Mouse (Mus musculus): Measurements from ENCODE around the gene Tpcn2. TPM values are rescaled to one million over a fixed set of nuclear protein-coding genes. Genes with fewer than 3 reads are reported as not detected.
A peak's percentile ranks its signal among the peaks of the same experiment; 100 is the strongest.

The Tpcn2 gene
- 10 to 100 TPM in 1 of 2 experiments, 1 to 10 TPM in 1; 9.4 to 11.7 TPM for total RNA-seq (2021)
- long read RNA-seq, experiment 1, partial matches to known transcripts = 0 of 3 reads
- long read RNA-seq, experiment 1, other reads (novel, unspliced or antisense) = 3 of 3 reads
- long read RNA-seq, experiment 2, partial matches to known transcripts = 0 of 3 reads
- long read RNA-seq, experiment 2, other reads (novel, unspliced or antisense) = 2 of 3 reads

GRCm38 (mm10) chr7:145283487-145284187 lies at the start of gene Tpcn2:
Tpcn2 (minus strand) TSS chr7:145284011.
- peak; percentile 89 to 96 for DNase-seq (ENCODE audit: low spot score in 2 of 2)

- peak in 1 of 2 experiments; percentile 60 for DNase-seq (ENCODE audit: low spot score in 2 of 2)
These were observed 48.7 kb upstream of the Tpcn2 start for GRCm38 (mm10) chr7:145332376-145333041.

- DNase-seq (ENCODE audit: low spot score in 2 of 2) = no peak
These were observed 46.8 kb upstream of the Tpcn2 start for GRCm38 (mm10) chr7:145330641-145331040.

GRCm38 (mm10) chr7:145329982-145330381 lies 46.2 kb upstream of the Tpcn2 start:
- no peak for DNase-seq (ENCODE audit: low spot score in 2 of 2)

- DNase-seq (ENCODE audit: low spot score in 2 of 2) = no peak
These were observed 41.9 kb upstream of the Tpcn2 start for GRCm38 (mm10) chr7:145325697-145326096.

- DNase-seq (ENCODE audit: low spot score in 2 of 2) = no peak
These were observed 39.8 kb upstream of the Tpcn2 start for GRCm38 (mm10) chr7:145323607-145324006.

GRCm38 (mm10) chr7:145319481-145319880 lies 35.7 kb upstream of the Tpcn2 start:
- no peak for DNase-seq (ENCODE audit: low spot score in 2 of 2)

GRCm38 (mm10) chr7:145317522-145317921 lies 33.7 kb upstream of the Tpcn2 start:
- no peak for DNase-seq (ENCODE audit: low spot score in 2 of 2)

- DNase-seq (ENCODE audit: low spot score in 2 of 2) = no peak
These were observed 31.1 kb upstream of the Tpcn2 start, which contains the start of gene Mrgprd for GRCm38 (mm10) chr7:145314785-145315411. Mrgprd (plus strand) TSS chr7:145314835.

GRCm38 (mm10) chr7:145312137-145312536 lies 28.3 kb upstream of the Tpcn2 start:
- DNase-seq (ENCODE audit: low spot score in 2 of 2) = no peak

GRCm38 (mm10) chr7:145310526-145310925 lies 26.7 kb upstream of the Tpcn2 start:
- DNase-seq (ENCODE audit: low spot score in 2 of 2) = no peak

GRCm38 (mm10) chr7:145309877-145310276 lies 26.1 kb upstream of the Tpcn2 start:
- DNase-seq (ENCODE audit: low spot score in 2 of 2) = no peak

GRCm38 (mm10) chr7:145308866-145309265 lies 25.1 kb upstream of the Tpcn2 start:
- no peak for DNase-seq (ENCODE audit: low spot score in 2 of 2)

GRCm38 (mm10) chr7:145308061-145308675 lies 24.4 kb upstream of the Tpcn2 start:
- DNase-seq (ENCODE audit: low spot score in 2 of 2) = no peak

- no peak for DNase-seq (ENCODE audit: low spot score in 2 of 2)
These were observed 23.8 kb upstream of the Tpcn2 start for GRCm38 (mm10) chr7:145307636-145308035.

GRCm38 (mm10) chr7:145304153-145304552 lies 20.3 kb upstream of the Tpcn2 start:
- no peak for DNase-seq (ENCODE audit: low spot score in 2 of 2)

- peak; percentile 59 to 82 for DNase-seq (ENCODE audit: low spot score in 2 of 2)
These were observed 18.9 kb upstream of the Tpcn2 start for GRCm38 (mm10) chr7:145302488-145303285.

- peak; percentile 54 to 72 for DNase-seq (ENCODE audit: low spot score in 2 of 2)
These were observed 17.7 kb upstream of the Tpcn2 start for GRCm38 (mm10) chr7:145301341-145302005.

- DNase-seq (ENCODE audit: low spot score in 2 of 2) = no peak
These were observed 17.2 kb upstream of the Tpcn2 start for GRCm38 (mm10) chr7:145301008-145301340.

All from gastrocnemius, postnatal 4 days (tissue).